Mouse (Mus musculus): ENCODE data around the gene Ecm1. TPM values are rescaled to one million over a fixed set of nuclear protein-coding genes. Genes with fewer than 3 reads are reported as not detected.

Ecm1 gene
- polyA plus RNA-seq, 1 experiment from 2014 or later: 35.8 TPM

- Histone ChIP-seq H3K27ac (ENCODE audit: low read depth, low read length) (no peak overlapping the region), H3K4me3 (ENCODE audit: low read depth, low read length) (no peak overlapping the region), H3K4me1 (replicated peaks; ENCODE audit: control insufficient read depth, insufficient read depth, low read length) (peaks cover 11% of the 10 kb centered on the region; the same call in 1 of the 2 replicates)
These were observed 36.1 kb downstream of the Ecm1 start for GRCm38 (mm10) chr3:95703276-95703675.

GRCm38 (mm10) chr3:95701877-95702540 is 37.4 kb downstream of the Ecm1 start:
- Histone ChIP-seq H3K4me2 (replicated peaks; ENCODE audit: low read depth) (peak overlapping the region; percentile 76), H3K27me3 (replicated peaks; ENCODE audit: control insufficient read depth, insufficient read depth, low read length) (no peaks in the 10 kb centered on the region), H3K36me3 (ENCODE audit: control insufficient read depth, insufficient read depth) (no peaks in the 10 kb centered on the region), H3K27ac (ENCODE audit: low read depth, low read length) (peak overlapping the region; percentile 82), H3K9me3 (ENCODE audit: control insufficient read depth) (no peaks in the 10 kb centered on the region), H3K4me3 (ENCODE audit: low read depth, low read length) (peak overlapping the region; percentile 25), H3K4me1 (replicated peaks; ENCODE audit: control insufficient read depth, insufficient read depth, low read length) (peaks cover 11% of the 10 kb centered on the region; the same call in 1 of the 2 replicates), H3K9ac (ENCODE audit: low read depth, low read length) (peak overlapping the region; percentile 48)
- peak; percentile 60 for TF ChIP-seq CTCF (IDR thresholded peaks at IDR 0.05; ENCODE audit: low read depth)
- 4% methylated on average over 24 of the region's 24 CpGs for WGBS
- peak; percentile 90 for ATAC-seq

More at GRCm38 (mm10) chr3:95703276-95703675, 36.1 kb downstream of the Ecm1 start:
- Histone ChIP-seq H3K27me3 (replicated peaks; ENCODE audit: control insufficient read depth, insufficient read depth, low read length) (no peaks in the 10 kb centered on the region), H3K36me3 (ENCODE audit: control insufficient read depth, insufficient read depth) (no peaks in the 10 kb centered on the region), H3K9me3 (ENCODE audit: control insufficient read depth) (no peaks in the 10 kb centered on the region), H3K9ac (ENCODE audit: low read depth, low read length) (no peak overlapping the region), H3K4me2 (replicated peaks; ENCODE audit: low read depth) (no peak overlapping the region)
- no peak for ATAC-seq
- 53% methylated on average over 3 of the region's 3 CpGs for WGBS
- TF ChIP-seq CTCF (IDR thresholded peaks at IDR 0.05; ENCODE audit: low read depth): no peak

- H3K4me2 ChIP-seq (replicated peaks; ENCODE audit: low read depth): peak overlapping the region; percentile 76; the same call in 1 of the 2 replicates
- ATAC-seq: no peak
- no peaks in the 10 kb centered on the region for H3K36me3 ChIP-seq (ENCODE audit: control insufficient read depth, insufficient read depth)
- H3K4me3 ChIP-seq (ENCODE audit: low read depth, low read length): no peak overlapping the region
- no peaks in the 10 kb centered on the region for H3K9me3 ChIP-seq (ENCODE audit: control insufficient read depth)
- H3K27ac ChIP-seq (ENCODE audit: low read depth, low read length): no peak overlapping the region
- TF ChIP-seq CTCF (IDR thresholded peaks at IDR 0.05; ENCODE audit: low read depth): no peak
- H3K4me1 ChIP-seq (replicated peaks; ENCODE audit: control insufficient read depth, insufficient read depth, low read length): peaks cover 14% of the 10 kb centered on the region; the same call in 1 of the 2 replicates
- H3K27me3 ChIP-seq (replicated peaks; ENCODE audit: control insufficient read depth, insufficient read depth, low read length): no peaks in the 10 kb centered on the region
- WGBS: 78% methylated on average over 2 of the region's 2 CpGs
- H3K9ac ChIP-seq (ENCODE audit: low read depth, low read length): no peak overlapping the region
These were observed 38.3 kb downstream of the Ecm1 start for GRCm38 (mm10) chr3:95701085-95701484.

- no peak overlapping the region for H3K27ac ChIP-seq (ENCODE audit: low read depth, low read length)
- H3K4me1 ChIP-seq (replicated peaks; ENCODE audit: control insufficient read depth, insufficient read depth, low read length): peaks cover 15% of the 10 kb centered on the region; the same call in 1 of the 2 replicates
- H3K4me3 ChIP-seq (ENCODE audit: low read depth, low read length): no peak overlapping the region
- 55% methylated on average over 6 of the region's 6 CpGs for WGBS
- no peaks in the 10 kb centered on the region for H3K9me3 ChIP-seq (ENCODE audit: control insufficient read depth)
- H3K9ac ChIP-seq (ENCODE audit: low read depth, low read length): no peak overlapping the region
- no peaks in the 10 kb centered on the region for H3K36me3 ChIP-seq (ENCODE audit: control insufficient read depth, insufficient read depth)
- no peak overlapping the region for H3K4me2 ChIP-seq (replicated peaks; ENCODE audit: low read depth)
- H3K27me3 ChIP-seq (replicated peaks; ENCODE audit: control insufficient read depth, insufficient read depth, low read length): no peaks in the 10 kb centered on the region
- no peak for ATAC-seq
- TF ChIP-seq CTCF (IDR thresholded peaks at IDR 0.05; ENCODE audit: low read depth): no peak
These were observed 39.1 kb downstream of the Ecm1 start for GRCm38 (mm10) chr3:95700233-95700681.

GRCm38 (mm10) chr3:95698286-95698685 is 41.1 kb downstream of the Ecm1 start:
- Histone ChIP-seq H3K9me3 (ENCODE audit: control insufficient read depth) (no peaks in the 10 kb centered on the region), H3K27ac (ENCODE audit: low read depth, low read length) (no peak overlapping the region), H3K9ac (ENCODE audit: low read depth, low read length) (no peak overlapping the region), H3K4me1 (replicated peaks; ENCODE audit: control insufficient read depth, insufficient read depth, low read length) (peaks cover 27% of the 10 kb centered on the region), H3K27me3 (replicated peaks; ENCODE audit: control insufficient read depth, insufficient read depth, low read length) (no peaks in the 10 kb centered on the region), H3K4me2 (replicated peaks; ENCODE audit: low read depth) (no peak overlapping the region), H3K4me3 (ENCODE audit: low read depth, low read length) (no peak overlapping the region), H3K36me3 (ENCODE audit: control insufficient read depth, insufficient read depth) (no peaks in the 10 kb centered on the region)
- 91% methylated on average over 4 of the region's 4 CpGs for WGBS
- no peak for TF ChIP-seq CTCF (IDR thresholded peaks at IDR 0.05; ENCODE audit: low read depth)
- no peak for ATAC-seq

- H3K4me2 ChIP-seq (replicated peaks; ENCODE audit: low read depth): no peak overlapping the region
- no peaks in the 10 kb centered on the region for H3K36me3 ChIP-seq (ENCODE audit: control insufficient read depth, insufficient read depth)
- H3K27me3 ChIP-seq (replicated peaks; ENCODE audit: control insufficient read depth, insufficient read depth, low read length): no peaks in the 10 kb centered on the region
- no peak for ATAC-seq
- no peak for TF ChIP-seq CTCF (IDR thresholded peaks at IDR 0.05; ENCODE audit: low read depth)
- H3K9ac ChIP-seq (ENCODE audit: low read depth, low read length): no peak overlapping the region
- H3K9me3 ChIP-seq (ENCODE audit: control insufficient read depth): no peaks in the 10 kb centered on the region
- H3K27ac ChIP-seq (ENCODE audit: low read depth, low read length): no peak overlapping the region
- H3K4me1 ChIP-seq (replicated peaks; ENCODE audit: control insufficient read depth, insufficient read depth, low read length): peaks cover 19% of the 10 kb centered on the region
- WGBS: 31% methylated on average over 7 of the region's 7 CpGs
- no peak overlapping the region for H3K4me3 ChIP-seq (ENCODE audit: low read depth, low read length)
These were observed 43.0 kb downstream of the Ecm1 start for GRCm38 (mm10) chr3:95696360-95696759.
